Mouse (Mus musculus) neural tube, embryonic 12.5 days (tissue): Measurements from ENCODE around the gene Vat1. TPM values are rescaled to one million over a fixed set of nuclear protein-coding genes. Genes with fewer than 3 reads are reported as not detected.

ENCODE experiments used
- ATAC-seq: fragments of 200-750 bp; cut with Nextera tagmentation; 2 replicates; pipeline ENCODE4 v1.8.0; 2017; ENCODE audit warnings: low read depth, mild to moderate bottlenecking, moderate TSS enrichment, moderate library complexity; ENCODE audit not compliant: low FRiP score
- H3K27ac ChIP-seq: fragments of 300-500 bp; sonication (generic); 2 replicates; pipeline ENCODE4 v1.5.1; 2016
- H3K27me3 ChIP-seq: fragments of 300-500 bp; sonication (generic); replicated peaks from 2 replicates; pipeline ENCODE4 v1.6.1; 2016; ENCODE audit warnings: mild to moderate bottlenecking
- H3K36me3 ChIP-seq: fragments of 300-500 bp; sonication (generic); 2 replicates; pipeline ENCODE4 v1.6.1; 2016; ENCODE audit warnings: mild to moderate bottlenecking
- H3K4me1 ChIP-seq: fragments of 300-500 bp; sonication (generic); 2 replicates; pipeline ENCODE4 v1.6.1; 2016
- H3K4me2 ChIP-seq: fragments of 300-500 bp; sonication (generic); replicated peaks from 2 replicates; pipeline ENCODE4 v1.6.1; 2016; ENCODE audit warnings: mild to moderate bottlenecking
- H3K4me3 ChIP-seq: fragments of 300-500 bp; sonication (generic); 2 replicates; pipeline ENCODE4 v1.5.1; 2016
- H3K9ac ChIP-seq: fragments of 300-500 bp; sonication (generic); 2 replicates; pipeline ENCODE4 v1.6.1; 2016; ENCODE audit warnings: mild to moderate bottlenecking
- H3K9me3 ChIP-seq: fragments of 300-500 bp; sonication (generic); 2 replicates; pipeline ENCODE4 v1.6.1; 2016; ENCODE audit warnings: mild to moderate bottlenecking
- WGBS: fragments of 180-500 bp; shearing (Covaris S2); methylation state at CpG from one replicate; pipeline ENCODE4 v1.1.7; 2016; 5-methylcytosine and 5-hydroxymethylcytosine counted together
- polyA plus RNA-seq: library from polyadenylated mRNA; unstranded; fragments of >200 nt; fragmentation: Nextera tagmentation; extraction: Ambion mirVana; gene quantifications from 2 replicates; pipeline ENCODE4 v1.2.1, GENCODE M21; 2016

The Vat1 gene
- polyA plus RNA-seq = 71.6 and 75.1 TPM in 2 replicates

DNA sequence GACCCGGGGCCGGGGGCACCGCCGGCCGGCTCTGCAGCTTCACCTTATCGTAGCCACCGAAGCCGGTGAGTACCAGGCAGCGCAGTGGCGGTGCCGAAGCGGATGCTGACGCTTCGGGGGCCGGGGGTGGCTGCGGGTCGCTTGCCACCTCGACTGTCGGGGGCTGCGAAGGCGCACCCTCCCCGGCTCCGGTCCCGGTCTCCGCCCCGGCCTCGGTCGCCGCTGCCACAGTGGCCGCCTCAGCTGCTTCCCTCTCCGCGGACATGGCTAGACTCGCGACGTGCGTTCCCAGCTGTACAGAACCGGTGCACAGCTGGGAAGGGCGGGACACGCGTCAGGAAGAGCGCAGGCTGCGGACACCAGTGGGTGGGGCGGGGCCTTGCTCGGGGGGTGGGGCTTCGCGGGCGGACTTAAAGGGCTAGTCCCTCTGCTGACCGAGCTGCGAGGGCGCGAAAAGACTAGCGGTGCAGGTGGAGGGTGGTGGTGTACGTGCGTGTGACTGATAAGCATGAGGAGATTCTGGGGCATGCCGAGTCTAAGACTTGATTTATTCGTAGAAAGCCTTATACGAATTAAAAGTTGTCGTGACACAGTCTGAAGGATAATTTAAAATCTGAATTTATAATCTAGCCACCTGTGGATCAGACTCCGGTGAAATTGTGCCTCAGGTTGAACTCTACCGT lies at the start of gene Vat1:
Gene Vat1 (minus strand): TSS at position 362 of the 683 bp plus-strand sequence.
- no peaks in the 10 kb centered on the region for H3K27me3 ChIP-seq
- H3K27ac ChIP-seq = peak within 1 kb of the TSS; percentile 66
- WGBS = 2% methylated on average over 60 of the region's 60 CpGs
- H3K4me1 ChIP-seq = peaks cover 57% of the 10 kb centered on the region
- H3K9ac ChIP-seq = peak within 1 kb of the TSS; percentile 78
- H3K4me2 ChIP-seq = peak within 1 kb of the TSS; percentile 90
- peaks cover 23% of the 10 kb centered on the region for H3K36me3 ChIP-seq
- H3K9me3 ChIP-seq = no peaks in the 10 kb centered on the region
- H3K4me3 ChIP-seq = peak within 1 kb of the TSS; percentile 85
- ATAC-seq = peak; percentile 60; the same call in 1 of the 2 replicates

DNA sequence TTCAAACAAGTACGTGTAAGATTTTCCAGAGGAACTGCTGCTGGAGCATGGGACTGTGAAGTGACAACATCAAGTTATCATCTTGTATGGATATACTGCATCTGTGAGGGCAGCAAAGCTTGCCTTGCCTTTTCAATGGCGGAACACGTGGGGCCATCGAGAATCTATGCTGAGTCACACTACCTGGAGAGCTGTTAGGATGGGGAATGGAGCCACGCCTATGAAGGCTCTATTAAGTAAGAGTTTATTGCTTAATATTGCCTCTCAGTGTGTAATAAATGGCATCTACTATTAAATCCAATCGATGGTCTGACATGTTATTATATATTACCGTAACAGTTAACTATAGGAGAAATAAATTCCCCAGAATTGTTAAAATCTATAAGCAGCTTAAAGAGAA lies 41.1 kb upstream of the Vat1 start:
- Histone ChIP-seq H3K4me1 (no peaks in the 10 kb centered on the region), H3K36me3 (peaks cover 20% of the 10 kb centered on the region), H3K4me2 (no peak overlapping the region), H3K27me3 (no peaks in the 10 kb centered on the region), H3K9ac (no peak overlapping the region), H3K27ac (no peak overlapping the region), H3K4me3 (no peak overlapping the region), H3K9me3 (no peaks in the 10 kb centered on the region)
- ATAC-seq = no peak
- 93% methylated on average over 7 of the region's 7 CpGs for WGBS

DNA sequence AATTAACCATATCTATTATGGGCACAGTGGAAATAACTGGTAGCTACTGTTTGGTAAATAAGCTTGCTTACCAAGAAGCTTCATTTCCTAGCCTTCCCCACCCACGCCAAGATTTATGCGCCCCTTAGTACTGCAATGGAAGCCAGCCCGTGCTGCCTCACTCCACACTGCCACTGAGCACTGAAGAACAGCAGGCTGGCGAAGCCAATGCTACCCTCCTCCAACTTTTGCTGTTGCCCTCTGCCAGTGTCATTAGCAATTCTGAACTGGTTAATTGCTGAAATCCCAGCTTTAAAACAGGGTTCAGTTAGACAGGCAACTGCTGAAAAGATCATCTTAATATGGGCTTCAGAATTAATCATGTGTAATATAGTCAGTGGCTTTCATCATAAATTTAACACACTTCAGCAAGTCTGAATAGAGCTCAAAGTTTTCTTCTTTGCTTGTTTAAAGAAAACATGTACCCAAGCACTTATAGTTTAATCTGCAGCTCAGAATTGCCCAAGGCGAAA lies 40.3 kb upstream of the Vat1 start:
- H3K4me3 ChIP-seq = no peak overlapping the region
- ATAC-seq = no peak
- peaks cover 23% of the 10 kb centered on the region for H3K36me3 ChIP-seq
- H3K4me2 ChIP-seq = no peak overlapping the region
- H3K4me1 ChIP-seq = no peaks in the 10 kb centered on the region
- no peak overlapping the region for H3K9ac ChIP-seq
- 88% methylated on average over 5 of the region's 5 CpGs for WGBS
- no peaks in the 10 kb centered on the region for H3K27me3 ChIP-seq
- no peak overlapping the region for H3K27ac ChIP-seq
- no peaks in the 10 kb centered on the region for H3K9me3 ChIP-seq

DNA sequence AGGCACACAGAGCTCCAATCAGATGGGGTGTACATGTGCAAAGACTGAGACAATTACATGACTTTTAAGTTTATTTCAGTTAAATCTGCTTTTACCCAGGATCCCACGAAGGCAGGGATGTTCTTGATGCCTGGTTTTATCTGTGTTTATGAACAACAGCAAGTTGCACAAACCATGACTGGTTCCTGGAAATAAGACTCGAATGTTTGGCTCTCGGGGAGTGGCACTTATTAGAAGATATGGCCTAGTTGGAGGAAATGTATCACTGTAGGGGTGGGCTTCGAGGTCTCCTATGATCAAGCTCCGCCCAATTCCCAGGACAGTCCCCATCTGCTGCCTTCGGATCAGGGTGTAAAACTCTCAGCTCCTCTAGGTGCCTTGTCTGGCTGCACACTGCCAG lies 20.1 kb upstream of the Vat1 start:
- ATAC-seq = no peak
- Histone ChIP-seq H3K27ac (no peak overlapping the region), H3K4me3 (no peak overlapping the region), H3K9ac (no peak overlapping the region), H3K36me3 (peaks cover 3% of the 10 kb centered on the region; the same call in 1 of the 2 replicates), H3K9me3 (no peaks in the 10 kb centered on the region), H3K4me1 (peaks cover 17% of the 10 kb centered on the region; the same call in 1 of the 2 replicates), H3K27me3 (no peaks in the 10 kb centered on the region), H3K4me2 (no peak overlapping the region)
- 84% methylated on average over 6 of the region's 6 CpGs for WGBS

DNA sequence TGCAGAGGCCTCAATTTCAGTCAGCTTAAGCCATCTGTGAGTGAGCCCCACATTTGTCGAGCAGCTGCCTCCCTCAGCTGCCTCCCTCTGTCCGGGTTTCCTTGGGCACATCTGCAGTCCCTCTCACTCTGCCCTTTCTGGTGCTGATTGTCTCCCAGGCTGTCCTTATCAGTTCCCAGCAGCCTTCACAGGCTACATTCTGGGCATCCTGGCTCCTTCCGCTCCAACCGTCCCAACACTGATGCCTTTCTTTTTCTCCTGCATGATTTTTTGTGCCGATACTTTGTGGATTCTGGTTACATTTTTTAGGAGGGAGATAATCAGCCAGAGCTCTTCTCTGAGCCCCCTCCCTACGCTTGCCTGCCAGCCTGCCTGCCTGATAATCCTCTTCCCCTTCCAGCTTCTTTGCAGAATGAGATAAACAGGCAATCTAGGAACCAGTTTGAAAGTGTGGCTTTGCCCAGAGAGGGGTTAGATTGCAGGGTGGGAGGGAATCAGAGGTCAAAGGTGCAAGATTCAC lies 19.5 kb upstream of the Vat1 start:
- Histone ChIP-seq H3K4me2 (no peak overlapping the region), H3K36me3 (peaks cover 3% of the 10 kb centered on the region; the same call in 1 of the 2 replicates), H3K27ac (peak overlapping the region; percentile 50; the same call in 1 of the 2 replicates), H3K9me3 (no peaks in the 10 kb centered on the region), H3K9ac (0 out of 2 replicates have a peak overlapping the region, but pooled peaks have one; percentile 6), H3K4me1 (peaks cover 17% of the 10 kb centered on the region; the same call in 1 of the 2 replicates), H3K27me3 (no peaks in the 10 kb centered on the region), H3K4me3 (no peak overlapping the region)
- no peak for ATAC-seq
- 65% methylated on average over 6 of the region's 6 CpGs for WGBS

DNA sequence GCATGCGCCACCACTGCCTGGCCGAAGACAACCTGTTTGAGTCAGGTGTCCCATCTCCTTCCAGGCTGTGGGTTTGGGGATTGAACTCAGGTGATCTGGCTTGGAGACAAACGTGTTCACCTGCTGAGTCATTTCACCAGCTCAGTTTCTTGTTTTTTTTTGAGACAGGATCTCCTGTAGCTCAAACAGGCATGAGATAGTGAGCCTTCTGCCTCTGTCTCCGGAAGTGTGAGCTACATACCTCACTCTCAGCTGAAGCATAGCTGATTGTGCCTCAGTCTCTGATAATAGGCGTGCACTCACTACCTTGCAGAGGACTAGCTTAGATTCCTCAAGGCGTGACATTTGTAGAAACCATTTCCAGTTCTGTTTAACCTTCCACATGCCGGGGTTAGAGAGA lies 18.8 kb upstream of the Vat1 start:
- Histone ChIP-seq H3K27me3 (no peaks in the 10 kb centered on the region), H3K9me3 (no peaks in the 10 kb centered on the region), H3K9ac (no peak overlapping the region), H3K4me2 (no peak overlapping the region), H3K4me1 (peaks cover 22% of the 10 kb centered on the region), H3K4me3 (no peak overlapping the region), H3K27ac (no peak overlapping the region; the same call in 1 of the 2 replicates), H3K36me3 (peaks cover 3% of the 10 kb centered on the region; the same call in 1 of the 2 replicates)
- WGBS = 89% methylated on average over 7 of the region's 7 CpGs
- ATAC-seq = no peak

DNA sequence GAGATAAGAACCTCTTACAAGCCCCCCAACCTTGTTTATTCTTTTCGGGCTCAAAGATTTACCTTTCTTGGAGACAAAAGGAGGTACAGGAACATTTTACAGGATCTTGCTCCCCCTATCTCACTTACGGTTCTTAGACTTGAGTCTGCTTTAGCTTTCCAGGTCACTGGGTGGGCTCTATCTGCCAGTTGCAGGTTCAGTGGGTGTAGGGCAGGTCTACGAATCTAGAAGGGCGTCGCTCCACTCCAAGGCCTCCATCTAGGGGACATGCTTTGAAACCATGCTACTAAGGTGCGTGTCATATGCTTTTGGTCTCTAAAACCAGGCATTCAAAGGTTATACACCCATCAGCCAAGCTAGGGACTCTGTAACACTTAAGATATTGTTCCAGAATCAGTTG lies 18.2 kb upstream of the Vat1 start:
- H3K9ac ChIP-seq = no peak overlapping the region
- peaks cover 27% of the 10 kb centered on the region for H3K4me1 ChIP-seq
- peaks cover 3% of the 10 kb centered on the region; the same call in 1 of the 2 replicates for H3K36me3 ChIP-seq
- H3K9me3 ChIP-seq = no peaks in the 10 kb centered on the region
- peak overlapping the region; percentile 53 for H3K27ac ChIP-seq
- no peaks in the 10 kb centered on the region for H3K27me3 ChIP-seq
- 75% methylated on average over 6 of the region's 6 CpGs for WGBS
- no peak overlapping the region for H3K4me3 ChIP-seq
- H3K4me2 ChIP-seq = no peak overlapping the region
- ATAC-seq = no peak

DNA sequence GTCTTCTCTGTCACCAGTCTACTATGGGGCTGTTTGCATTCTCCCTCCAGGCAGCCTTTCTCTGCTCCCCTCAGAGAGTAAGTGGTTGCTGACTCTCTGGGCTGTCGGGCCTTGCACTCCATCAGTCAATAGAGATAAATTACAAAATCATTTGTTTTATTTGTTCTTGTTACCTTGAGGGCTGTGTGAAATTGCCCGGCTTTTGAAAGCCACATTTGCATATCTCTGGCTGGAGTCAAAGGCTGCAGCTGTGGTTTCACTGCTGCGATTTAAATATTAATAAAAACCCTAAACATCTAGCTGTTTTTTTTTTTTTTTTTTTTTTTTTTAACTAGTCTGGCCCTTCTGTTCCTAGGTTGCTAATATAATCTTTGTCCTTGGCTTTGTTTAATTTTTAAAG lies 17.8 kb upstream of the Vat1 start:
- H3K4me2 ChIP-seq = no peak overlapping the region
- no peak overlapping the region for H3K4me3 ChIP-seq
- WGBS = 16% methylated on average over 3 of the region's 3 CpGs
- no peaks in the 10 kb centered on the region for H3K27me3 ChIP-seq
- peak overlapping the region; percentile 29; the same call in 1 of the 2 replicates for H3K27ac ChIP-seq
- peaks cover 31% of the 10 kb centered on the region for H3K4me1 ChIP-seq
- H3K36me3 ChIP-seq = peaks cover 3% of the 10 kb centered on the region; the same call in 1 of the 2 replicates
- no peak for ATAC-seq
- no peaks in the 10 kb centered on the region for H3K9me3 ChIP-seq
- H3K9ac ChIP-seq = no peak overlapping the region

DNA sequence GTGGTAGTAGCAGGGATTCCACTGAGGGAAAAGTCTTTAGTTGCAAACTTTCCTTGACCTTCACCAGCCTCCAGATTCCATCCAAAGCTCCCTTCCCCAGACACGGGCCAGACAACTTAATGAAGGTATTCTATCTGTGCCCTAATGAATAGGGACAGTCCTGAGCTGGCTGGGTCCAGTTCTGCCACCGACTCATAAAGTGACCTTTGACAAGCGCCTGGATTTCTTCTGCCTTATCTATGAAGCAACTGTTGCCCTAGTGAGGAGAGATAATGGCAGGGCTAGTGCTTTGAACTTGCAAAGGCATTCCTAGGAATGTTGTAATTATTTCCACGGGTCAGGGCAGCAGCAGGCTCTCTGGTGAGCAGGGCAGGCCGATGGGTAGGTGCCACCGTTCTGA lies 14.9 kb upstream of the Vat1 start:
- H3K27ac ChIP-seq = no peak overlapping the region
- H3K4me3 ChIP-seq = no peak overlapping the region
- no peak overlapping the region for H3K9ac ChIP-seq
- H3K4me1 ChIP-seq = peaks cover 46% of the 10 kb centered on the region
- ATAC-seq = no peak
- H3K4me2 ChIP-seq = no peak overlapping the region
- H3K36me3 ChIP-seq = no peaks in the 10 kb centered on the region
- H3K27me3 ChIP-seq = no peaks in the 10 kb centered on the region
- H3K9me3 ChIP-seq = no peaks in the 10 kb centered on the region
- whole genome bisulfite sequencing = 71% methylated on average over 6 of the region's 6 CpGs

DNA sequence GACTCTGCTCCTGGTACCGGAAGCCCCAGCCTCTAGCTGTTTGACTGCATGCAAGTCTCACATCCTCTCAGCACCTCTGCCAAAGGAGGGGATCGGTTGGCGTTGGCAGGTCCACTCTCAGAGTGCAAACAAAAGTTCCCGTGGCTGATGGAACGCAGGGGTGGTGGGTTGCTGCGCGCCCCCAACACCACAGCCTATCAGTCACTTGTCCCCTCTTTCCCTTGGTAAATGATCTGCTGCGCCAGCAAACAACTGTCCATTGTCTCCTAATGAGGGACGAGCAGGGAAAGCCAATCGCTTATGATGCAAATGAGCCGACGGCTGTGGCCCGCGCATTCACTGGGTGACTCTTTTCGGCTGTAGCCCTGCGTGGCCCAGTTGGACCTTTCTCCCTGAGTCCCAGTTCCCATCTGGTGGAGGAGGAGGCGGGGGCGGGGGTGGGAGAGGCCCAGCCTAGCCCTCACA lies 13.2 kb upstream of the Vat1 start:
- Histone ChIP-seq H3K4me3 (peak overlapping the region; percentile 17), H3K9ac (peak overlapping the region; percentile 42; the same call in 1 of the 2 replicates), H3K27me3 (no peaks in the 10 kb centered on the region), H3K9me3 (no peaks in the 10 kb centered on the region), H3K4me2 (peak overlapping the region; percentile 50), H3K27ac (peak overlapping the region; percentile 92), H3K36me3 (no peaks in the 10 kb centered on the region), H3K4me1 (peaks cover 40% of the 10 kb centered on the region)
- 3% methylated on average over 18 of the region's 18 CpGs for WGBS
- peak; percentile 60 for ATAC-seq

DNA sequence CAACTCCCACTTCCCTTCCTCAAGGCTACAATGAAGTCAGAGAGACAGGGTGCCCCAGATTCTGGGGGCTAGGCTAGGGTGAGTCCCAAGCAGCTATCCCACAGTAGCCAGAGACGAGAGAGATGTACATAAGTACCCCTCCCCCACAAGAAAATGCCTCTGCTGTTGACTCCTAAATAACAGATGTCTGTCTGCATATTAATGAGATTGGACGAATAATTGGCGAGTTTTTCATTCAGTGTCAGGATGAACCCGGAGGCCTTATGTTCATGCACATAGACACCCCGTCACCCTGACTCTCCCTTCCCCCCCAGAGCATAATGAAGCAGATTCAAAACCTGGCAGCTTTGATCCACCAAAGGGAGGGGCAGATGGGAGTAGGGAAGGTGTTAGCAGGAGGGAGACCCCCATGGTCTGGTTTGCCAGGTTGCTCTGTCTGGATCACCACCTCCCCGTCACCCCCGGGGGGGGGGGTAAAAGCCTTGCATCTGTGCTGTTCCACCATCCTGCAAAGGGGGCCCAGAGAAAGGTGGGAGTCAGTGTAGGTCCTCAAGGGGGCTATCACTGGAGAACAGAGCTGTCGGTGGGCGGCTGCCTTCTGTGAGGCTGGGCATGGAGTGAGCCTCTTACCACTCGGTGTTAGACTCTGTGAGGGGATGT lies 11.7 kb upstream of the Vat1 start:
- 23% methylated on average over 10 of the region's 10 CpGs for WGBS
- Histone ChIP-seq H3K9ac (0 out of 2 replicates have a peak overlapping the region, but pooled peaks have one; percentile 29), H3K4me3 (peak overlapping the region; percentile 1; the same call in 1 of the 2 replicates), H3K9me3 (no peaks in the 10 kb centered on the region), H3K27ac (peak overlapping the region; percentile 92), H3K4me1 (peaks cover 33% of the 10 kb centered on the region), H3K27me3 (no peaks in the 10 kb centered on the region), H3K4me2 (peak overlapping the region; percentile 50), H3K36me3 (no peaks in the 10 kb centered on the region)
- ATAC-seq = peak; percentile 84

DNA sequence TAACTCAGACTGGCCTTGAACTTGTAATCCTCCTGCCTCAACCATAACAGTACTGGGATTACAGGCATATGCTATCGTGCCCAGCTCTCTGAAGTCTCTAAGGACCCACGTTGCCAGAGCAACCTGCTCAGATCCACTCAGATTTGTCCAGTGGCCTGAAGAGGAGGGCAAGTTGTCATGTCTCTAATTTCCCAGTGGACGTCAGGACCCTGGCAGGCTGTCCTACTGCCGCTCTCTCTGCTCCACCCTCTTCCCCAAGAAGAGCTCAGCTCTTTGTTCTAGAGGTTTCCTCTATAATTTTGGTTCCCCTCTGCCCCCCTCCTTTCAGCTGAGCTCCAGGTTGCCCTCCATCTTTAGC lies 11.1 kb upstream of the Vat1 start:
- Histone ChIP-seq H3K36me3 (no peaks in the 10 kb centered on the region), H3K4me1 (peaks cover 38% of the 10 kb centered on the region), H3K9me3 (no peaks in the 10 kb centered on the region), H3K27ac (peak overlapping the region; percentile 75), H3K9ac (no peak overlapping the region), H3K4me2 (peak overlapping the region; percentile 8; the same call in 1 of the 2 replicates), H3K4me3 (no peak overlapping the region), H3K27me3 (no peaks in the 10 kb centered on the region)
- WGBS = 21% methylated on average over 4 of the region's 4 CpGs
- peak; percentile 70 for ATAC-seq
